Mouse (Mus musculus) 3T3-L1 (cell line): ENCODE data around the gene Maml3.

ENCODE experiments used
- DNase-seq: peaks from one replicate; pipeline ENCODE4 v3.0.0-alpha.2; 2015; ENCODE audit warnings: low read depth, low spot score

The Maml3 gene

DNA sequence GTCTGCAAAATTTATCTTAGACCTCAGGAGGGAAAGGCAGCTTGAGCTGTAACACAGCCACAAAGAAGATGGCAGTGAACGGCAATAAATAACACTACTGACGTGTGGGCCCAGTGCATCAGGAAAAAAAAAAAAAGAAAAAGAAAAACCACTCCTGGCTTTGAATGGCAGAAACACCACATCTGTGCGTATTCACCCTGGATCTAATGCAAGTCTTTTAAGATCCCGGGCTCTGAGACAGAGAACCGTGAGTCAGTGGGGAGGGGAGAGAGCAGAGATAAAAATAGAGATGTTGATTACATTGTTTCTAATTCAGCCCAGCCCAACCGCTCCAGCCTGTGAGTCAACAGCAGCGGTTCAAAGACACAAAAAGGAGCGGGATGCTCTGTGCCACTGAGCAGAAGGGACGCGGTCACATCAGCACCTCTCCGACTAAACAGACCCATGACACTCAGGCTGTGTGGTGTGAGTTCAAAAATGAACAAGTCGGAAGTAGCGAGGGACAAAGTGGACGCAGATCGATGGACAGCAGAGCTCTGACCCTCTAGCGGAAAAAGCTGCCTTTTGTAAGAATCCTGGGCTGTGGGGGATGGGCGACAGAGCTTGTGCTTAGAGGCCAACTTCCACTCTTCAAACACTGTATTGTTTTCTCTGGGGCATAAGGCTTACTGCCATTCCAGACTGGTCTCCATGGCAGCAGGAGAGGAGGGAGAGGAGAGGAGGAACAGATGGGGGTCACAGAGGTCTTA, 316.1 kb downstream of the Maml3 start:
- DNase-seq = peak; percentile 92

DNA sequence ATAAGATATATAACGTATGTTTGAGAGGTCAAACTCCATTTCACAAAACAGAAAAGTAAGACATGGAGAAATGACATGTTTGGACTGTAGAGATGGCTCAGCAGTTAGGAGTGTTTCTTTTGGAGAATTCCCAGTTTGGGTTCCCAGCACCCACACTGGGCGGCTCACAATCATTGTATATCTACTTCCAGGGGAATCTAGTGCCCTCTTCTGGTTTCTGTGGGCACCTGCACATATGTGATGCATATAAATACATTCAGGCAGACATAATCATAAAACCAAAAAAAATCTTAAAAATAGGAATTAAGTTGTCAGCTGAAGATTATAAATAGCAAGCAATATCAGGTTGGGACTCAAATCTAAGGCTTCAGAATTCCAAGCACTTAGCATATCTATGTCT, 316.9 kb downstream of the Maml3 start:
- DNase-seq = peak; percentile 36

DNA sequence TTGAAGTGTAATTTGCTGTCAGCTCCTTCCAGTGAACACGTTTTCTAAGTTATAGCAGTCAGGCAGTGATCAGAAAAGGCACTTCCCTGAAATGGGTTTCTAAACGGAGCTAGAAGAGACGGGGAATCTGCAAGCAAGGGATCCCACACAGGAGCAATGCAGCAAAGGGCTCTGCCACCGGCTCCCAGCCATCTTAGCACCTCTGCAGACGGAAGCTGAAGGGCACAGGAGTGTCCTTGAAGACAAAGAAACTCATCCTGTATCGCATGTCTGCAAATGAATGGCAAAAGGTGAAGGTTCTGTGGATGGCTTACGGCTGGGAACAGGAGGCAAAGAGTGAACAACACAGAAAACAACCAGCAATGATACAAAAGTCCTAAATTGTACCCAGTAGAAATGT, 319.1 kb downstream of the Maml3 start:
- no peak for DNase-seq

DNA sequence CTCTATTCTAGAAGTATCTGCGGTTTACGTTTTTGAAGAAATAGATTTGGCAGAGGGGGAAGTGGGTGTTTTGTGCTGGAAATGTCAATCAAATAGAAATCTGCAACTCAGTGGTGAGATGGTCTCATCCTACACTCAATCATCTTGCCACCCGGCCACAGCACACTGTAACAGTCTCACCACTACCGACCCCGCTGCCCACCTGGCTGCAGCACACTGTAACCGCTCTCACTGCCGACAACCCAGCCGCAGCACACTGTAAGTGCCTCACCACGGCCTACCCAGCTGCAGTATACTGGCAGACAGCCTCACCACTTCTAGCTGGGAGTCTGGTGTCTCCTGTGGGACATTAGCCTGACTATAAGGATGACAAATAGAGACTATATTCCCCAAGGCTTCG, 322.7 kb downstream of the Maml3 start:
- no peak for DNase-seq

DNA sequence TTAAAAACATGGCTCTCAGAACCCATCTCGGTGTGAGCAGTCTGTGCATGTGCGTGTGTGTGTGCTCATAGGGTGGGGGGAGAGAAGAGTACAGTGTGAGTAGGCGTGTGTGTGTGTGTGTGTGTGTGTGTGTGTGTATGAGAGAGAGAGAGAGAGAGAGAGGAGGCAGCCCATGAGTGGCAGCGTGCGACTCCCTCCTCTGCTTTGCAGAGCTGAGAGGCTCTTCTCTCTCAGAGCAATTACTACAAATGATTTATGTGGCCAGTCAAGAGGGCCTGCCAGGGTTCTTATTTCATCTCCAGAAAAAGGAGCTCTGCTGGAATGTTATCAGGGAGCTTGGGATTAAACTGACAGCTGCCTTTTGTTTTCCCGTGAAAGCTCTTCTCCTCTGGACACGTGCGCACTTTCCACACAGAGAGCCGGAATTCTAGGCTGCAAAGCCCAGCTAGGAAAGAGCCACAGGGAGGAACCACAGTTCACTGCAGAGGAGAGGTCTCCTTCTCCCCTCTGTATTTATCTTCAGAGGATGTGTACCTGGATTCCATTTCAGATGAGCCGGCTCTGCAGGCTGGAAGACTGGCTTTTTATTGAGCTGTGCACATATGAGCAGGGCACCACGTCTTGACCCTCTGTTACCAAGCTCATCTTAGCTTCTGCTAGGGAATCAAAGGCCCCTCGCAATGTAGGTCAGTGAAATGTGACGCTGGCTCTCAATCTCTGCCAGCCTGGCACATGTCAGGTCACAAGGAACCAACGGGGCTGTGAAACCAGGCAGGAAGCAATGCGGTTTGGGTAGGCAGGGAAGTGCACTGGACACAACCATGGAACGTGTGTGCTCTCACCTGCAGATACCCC, 325.9 kb downstream of the Maml3 start:
- DNase-seq = no peak

DNA sequence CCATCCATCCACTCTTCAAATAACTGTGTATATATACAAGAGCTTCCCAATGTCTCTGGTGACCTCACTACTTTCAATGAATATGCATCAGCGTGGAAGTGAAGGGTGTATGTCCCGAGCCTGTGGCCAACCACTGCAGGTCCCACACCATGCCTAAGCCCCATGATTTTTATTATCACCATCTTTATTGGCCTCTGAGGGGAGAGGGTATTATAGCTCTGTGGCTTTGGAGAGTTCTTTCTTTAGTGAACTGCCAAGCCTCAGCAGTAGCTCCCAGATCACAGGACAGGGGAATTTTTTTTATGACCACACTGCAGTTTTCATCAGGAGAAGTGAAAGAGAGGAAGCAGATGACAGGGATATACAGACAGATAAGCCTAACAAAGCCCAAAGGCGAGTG, 326.7 kb downstream of the Maml3 start:
- DNase-seq = no peak

DNA sequence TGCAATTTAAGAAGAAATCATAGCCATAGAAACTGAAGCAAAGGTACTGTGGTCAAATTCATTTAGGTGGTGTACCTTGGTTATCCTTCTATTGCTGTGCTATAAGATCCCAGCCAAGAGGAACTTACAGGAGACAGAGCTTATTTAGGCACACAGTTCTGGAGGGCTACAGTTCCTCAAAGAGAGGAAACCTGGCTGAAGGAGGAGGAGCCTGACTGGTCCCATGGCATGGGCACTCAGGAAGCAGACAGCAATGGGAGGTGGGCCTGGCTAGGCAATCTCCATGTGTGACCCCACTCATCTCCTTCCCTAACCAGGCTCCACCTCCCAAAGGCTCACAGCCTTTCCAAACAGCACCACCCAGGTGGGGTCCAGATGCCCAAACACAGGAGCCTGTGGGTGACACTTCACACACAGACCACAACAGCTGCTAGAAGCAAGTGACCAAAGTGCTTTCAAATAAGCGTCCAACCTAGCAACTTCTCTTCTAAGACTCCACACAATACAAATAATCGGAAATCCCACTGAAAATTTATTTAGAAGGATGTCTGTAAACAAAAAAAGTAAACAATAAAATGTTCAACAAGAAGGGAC, 328.8 kb downstream of the Maml3 start:
- DNase-seq = no peak

DNA sequence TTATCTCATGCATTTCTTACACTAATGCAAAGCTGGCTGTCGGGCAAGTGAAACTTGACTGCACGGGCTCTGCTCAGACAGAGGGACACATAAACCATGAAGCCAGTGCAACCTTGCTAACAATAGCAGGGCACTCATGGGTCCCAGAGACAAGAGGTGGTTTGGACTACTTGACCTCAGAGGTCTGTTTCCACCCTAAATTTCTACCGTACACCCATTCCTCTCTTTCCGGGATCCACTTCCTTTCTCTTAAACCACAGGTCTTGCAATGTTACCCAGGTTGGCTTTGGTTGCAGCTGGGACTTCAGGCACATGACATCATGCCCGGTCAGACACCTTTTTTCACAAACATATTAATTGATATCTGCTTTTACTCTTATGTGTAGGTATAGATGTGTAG, 331.3 kb downstream of the Maml3 start:
- no peak for DNase-seq

DNA sequence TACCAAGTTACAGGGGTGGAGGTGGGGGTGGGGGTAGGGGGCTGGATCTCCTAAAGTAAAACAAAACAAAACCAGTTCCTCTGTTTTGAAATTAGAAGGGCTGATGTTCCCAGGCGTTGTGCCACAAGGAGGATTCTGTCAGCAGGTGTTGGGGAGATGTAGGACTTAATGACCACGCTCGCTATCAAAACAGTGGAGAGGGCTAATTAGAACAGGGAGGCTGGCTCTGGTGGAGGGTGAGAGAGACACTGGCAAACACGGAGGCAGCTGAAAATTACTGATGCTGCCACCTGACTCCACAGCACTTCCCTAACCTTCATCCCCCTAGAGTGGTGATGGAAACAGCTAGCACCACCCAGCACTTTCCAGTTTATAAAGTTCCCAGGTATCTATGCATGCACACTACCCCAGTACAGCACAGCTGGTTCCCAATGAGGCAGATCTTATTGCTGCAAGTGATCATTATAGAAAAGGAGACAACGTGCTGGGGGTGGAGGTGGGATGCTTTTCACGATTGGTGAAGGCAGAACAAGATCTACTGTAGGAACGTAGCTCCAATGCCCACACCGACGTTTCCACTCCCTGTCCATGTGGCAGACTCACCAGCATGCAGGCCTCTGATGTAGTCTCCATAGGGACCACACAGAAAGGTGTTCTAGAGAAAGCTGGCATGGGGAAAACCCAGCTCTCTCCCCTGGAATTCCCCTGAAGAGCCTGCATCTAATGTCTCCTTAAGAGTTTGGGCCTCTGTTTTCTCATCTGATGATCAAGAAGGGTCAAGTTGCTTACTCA, 332.8 kb downstream of the Maml3 start:
- no peak for DNase-seq

DNA sequence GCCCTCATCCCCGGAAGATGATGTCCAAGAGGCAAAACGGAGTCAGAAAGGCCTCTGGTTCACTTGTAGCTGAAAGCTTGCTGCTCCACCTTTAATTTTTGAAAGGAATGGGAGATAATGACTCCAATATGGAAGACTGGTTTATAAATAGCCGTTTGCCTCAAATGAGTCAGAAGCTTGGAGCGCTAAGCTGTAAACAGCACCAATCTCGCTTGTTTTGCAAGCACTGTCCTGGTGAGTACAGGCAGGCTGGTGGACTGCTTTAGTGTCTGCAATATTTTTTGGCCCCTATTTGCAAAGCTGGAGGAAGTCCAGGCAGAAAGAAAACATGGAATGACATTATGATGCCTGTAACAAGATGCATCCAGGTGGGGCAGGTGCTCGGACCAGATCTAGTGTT, 335.7 kb downstream of the Maml3 start:
- peak; percentile 85 for DNase-seq

DNA sequence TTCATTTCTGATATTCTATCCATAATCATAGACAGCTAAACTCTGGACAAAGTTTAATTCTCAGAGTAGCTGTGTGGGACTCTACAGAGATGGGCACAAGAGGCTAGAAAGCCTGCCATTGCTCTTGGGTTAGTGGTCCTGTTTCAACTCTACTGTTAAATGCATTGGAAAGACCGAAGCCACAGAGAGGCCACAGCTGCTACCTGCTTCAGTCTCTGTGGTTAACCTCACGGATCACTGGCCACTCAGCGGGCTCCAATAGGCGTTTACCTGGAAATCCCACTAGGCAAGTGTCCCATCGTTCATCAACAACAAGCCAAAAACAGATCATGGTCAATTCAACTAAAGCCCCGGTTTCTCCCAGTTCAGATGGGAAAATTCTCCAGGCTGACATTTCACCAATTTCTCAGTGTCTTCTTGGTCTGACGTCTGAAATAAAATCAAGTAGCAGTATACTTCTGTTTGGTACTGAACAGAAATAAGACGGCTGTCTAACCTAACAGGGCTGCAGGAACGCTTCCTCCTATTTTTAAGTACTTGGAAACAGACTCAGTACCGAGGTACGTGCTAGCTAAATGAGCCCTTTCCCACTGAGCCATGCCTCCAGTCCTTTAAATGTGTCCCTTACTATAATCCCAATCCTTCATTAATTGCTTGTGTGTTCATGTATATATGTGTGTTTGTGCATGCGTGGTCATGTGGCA, 339.5 kb downstream of the Maml3 start:
- DNase-seq = no peak

DNA sequence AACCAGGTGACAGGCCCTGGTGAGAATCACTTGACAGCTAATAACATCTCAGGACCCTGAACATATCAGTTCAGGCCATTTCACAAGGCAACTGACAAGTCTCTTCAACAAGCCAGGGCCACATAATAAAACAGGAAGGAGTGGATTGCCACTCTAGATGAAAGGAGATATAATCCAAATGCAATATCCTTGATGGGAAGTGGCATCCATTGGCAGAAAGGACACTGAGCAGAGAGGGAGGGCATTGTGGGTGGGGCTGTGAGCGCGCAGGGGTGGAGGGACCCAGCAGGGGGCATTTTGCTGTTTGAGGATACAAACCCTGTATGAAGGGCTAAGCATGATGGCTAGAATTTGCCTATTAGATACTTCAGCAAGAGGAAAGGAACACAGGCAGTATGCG, 340.7 kb downstream of the Maml3 start:
- no peak for DNase-seq

DNA sequence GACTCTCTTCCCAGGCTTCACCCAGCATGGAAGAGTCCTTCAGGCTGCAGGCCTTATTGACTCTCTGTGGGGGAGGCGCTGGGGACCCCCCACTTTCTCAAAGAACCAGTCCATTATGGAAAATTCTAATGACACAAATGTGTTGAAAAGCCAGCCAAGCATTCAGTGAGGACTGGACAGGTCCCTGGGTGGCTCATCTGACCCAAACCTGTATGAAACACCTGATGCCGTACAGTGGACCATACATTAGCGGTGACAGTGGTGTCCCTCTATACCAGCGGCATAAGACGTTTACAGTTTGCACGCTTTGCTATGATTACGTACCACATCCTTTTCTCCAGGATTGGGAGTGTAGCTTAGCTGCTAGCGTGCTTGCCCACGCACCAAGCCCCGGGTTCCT, 342.0 kb downstream of the Maml3 start:
- DNase-seq = no peak

DNA sequence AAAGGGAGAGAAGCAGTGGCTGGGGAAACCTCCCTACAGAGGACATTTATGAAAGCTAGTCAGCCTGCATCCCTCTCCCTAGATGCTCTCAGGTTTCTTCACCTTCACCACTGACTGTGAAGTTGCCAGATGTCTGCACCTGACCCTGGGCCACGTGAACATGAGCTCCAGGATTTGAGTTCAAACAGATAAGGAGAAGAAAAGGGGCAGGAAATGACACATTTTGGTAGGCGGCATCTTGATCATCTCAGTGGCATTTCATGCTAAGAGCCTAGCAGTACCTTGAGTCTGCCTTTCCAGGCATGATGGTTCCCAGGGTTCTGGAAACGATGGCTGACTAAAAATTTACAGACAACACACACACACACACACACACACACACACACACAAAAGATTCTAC, 345.3 kb downstream of the Maml3 start:
- no peak for DNase-seq

DNA sequence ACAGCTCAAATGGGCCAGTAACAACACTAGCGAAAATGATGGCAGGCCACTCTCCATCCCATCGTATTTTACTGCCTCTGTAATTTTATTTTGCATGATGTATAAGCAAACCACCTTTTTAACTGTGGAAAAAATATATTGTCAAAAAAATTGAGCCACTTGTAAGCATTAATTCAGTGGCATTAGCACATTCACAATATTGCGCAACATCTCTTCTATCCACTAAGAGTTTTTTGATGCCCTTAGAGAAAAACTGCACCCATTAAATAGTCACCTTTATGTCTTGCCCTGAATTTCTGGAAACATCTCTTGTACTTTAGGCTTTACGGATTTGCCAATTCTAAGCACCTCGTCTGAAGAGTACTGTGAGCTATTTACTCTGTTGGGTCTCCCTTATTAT, 347.8 kb downstream of the Maml3 start:
- DNase-seq = no peak

DNA sequence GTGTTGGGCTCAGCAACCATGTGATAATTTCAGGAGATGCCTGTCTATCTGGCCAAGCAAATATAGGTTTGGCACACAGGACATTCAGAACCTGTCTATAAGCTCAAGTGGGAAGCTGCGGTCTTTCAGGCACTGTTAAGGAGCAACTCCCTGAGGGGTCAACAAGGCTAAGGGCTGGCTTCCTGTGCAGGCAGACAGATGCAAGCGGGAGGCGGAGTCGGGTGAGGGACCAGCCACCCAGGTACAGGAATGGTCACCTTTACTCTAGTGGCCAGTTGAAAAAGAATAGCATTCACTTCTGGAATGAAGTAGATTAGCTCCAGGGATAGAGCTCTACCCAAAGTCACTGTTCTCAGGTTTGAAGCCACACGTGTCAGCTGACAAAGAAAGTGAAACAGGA, 348.6 kb downstream of the Maml3 start:
- no peak for DNase-seq

DNA sequence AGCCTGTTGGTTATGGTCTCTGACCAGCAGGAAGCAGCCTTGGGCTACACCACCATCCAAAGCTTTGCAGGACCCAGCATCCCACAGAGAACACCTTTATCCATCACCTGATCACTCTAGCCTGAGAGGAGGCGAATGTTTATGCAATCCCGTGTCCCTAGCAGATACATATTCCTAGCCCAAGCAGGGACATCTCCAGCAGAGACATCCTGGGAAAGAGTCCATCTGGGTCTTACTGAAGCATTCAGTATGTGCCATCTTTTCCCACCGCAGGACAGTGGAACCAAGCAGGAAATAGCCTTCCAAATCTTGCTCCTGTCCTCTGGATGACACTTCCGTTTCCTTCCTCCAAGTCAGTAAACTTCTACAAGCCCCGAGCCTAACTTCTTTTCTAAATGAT, 351.6 kb downstream of the Maml3 start:
- no peak for DNase-seq

DNA sequence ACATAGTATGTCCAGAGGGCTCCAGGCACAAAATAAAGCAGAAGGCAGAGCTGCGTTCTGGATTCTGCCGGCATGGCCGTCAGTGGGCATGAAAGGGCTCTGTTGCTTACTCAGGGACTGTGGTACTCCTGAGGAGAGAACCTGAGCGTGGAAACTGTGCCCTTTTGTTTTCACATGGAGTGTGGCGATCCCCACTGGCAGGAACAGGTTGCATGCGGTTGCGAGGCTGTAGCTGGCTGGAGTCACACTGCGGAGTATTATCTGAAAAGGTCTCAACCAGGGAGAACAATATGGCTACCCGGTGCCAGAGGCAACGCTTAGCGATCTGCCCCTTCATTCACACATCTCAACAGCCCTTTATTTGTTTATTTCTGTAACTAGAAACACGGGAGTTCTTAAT, 353.4 kb downstream of the Maml3 start:
- DNase-seq = no peak

DNA sequence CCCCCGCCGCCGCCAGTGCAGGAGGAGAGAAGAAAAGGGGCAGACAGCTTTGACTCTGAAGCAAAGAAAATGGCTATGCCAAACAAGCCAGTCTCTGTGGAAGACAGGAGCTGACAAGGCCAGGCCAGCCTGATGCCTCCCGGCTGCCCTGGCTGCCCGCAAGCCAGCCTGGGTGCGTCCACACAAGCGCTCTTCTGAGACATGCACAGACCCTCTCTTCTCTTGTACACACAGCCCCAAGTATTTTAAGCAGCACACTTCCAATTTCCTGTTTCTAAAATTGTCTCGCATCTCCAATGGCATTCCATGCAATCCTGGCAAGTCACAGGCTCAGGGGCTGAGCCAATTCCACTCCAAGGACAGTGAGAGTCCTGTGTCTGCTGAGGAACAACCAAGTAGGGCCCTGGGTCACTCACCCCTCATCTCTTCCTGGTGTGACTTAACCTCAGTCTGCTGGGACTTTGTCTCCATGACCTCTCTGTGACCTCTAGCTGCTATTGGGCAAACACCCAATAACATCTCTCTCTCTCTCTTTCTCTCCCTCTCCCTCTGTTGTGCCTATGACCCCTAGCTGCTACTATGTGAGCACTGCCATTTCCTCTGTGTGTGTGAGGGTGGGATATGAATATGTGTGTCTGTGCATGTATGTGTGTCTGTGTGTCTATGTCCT, 354.9 kb downstream of the Maml3 start:
- DNase-seq = peak; percentile 36

DNA sequence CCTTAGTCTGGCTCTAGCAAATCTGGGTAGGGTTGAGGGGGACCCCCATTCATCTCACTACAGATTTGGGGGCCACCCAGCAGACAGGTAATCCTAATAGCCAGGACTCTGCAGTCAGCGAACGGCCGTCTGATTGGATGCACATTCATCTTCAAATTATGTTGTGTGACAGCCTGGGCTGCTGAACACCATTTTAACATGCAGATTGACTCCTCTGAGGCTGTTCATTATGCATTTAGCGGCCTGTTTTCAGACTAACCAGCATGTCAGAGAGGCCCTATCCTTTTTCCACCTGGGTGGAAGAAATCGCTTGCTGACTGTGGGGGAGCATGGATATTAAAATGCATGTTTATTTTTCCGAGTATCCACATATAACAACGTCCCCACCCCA, 355.5 kb downstream of the Maml3 start:
- DNase-seq = no peak
